Mouse (Mus musculus) gastrocnemius, adult 8-10 months (tissue): ENCODE data around the gene Pkd1l2. TPM values are rescaled to one million over a fixed set of nuclear protein-coding genes. Genes with fewer than 3 reads are reported as not detected.

Source experiments
- DNase-seq, 2 experiments: peaks; one replicate each; pipeline ENCODE4 v3.0.0; 2022; ENCODE audit warnings: low spot score in 2 of 2
- total RNA-seq, 4 experiments: library from RNA; stranded (reverse); gene quantifications; 2 replicates each; pipeline ENCODE4 v1.2.4; 2022

The Pkd1l2 gene
- total RNA-seq, 4 experiments from 2014 or later, result 0.05 to 0.20 (median 0.14) TPM

DNA sequence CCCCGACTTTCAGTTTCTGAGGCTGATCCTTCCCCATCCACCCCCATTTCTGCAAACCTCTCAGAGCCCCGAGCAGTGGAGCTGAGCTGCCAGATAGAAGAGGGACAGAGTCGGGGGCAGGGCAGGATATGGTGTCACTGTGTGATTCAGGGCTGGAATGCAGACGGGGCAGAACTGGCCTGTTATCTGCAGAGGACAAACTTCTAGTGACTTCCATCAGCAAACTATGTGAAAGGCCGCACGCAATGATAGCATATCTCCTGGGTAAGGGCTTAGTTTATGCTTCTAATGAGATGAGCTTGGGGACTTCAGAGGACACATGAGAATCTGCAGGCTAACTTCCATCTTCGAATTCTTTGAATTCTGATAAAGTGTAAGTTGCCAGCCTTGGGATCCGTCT is 3.3 kb upstream of the Pkd1l2 start:
- DNase-seq, result no peak

DNA sequence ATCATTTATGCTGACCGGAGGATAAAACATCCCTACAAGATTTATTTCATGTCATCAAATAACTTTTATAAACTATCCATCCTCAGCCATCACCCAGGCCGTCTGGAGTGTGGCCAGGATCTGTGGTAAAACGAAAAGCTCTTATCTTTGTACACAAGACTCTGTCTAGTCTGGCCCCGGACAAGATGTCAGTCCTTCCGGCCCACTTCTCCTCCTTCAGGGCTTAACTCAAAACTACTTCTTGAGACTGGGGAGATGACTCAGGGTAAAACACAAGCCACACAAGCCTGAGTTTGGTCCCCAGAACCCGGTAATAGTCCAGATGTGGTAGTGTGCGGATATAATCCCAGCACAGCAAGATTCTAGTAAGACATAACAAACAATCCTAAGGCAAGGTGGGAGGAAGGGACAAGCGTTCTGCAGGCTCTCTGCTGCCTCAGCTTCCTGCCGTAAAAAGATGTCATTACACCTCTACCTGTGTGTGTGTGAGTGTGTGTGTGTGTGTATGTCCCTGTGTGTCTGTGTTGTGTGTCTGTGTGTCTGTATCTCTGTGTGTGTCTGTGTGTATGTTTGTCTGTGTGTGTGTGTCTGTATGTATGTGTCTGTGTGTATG is 804 bp upstream of the Pkd1l2 start:
- DNase-seq, result no peak

DNA sequence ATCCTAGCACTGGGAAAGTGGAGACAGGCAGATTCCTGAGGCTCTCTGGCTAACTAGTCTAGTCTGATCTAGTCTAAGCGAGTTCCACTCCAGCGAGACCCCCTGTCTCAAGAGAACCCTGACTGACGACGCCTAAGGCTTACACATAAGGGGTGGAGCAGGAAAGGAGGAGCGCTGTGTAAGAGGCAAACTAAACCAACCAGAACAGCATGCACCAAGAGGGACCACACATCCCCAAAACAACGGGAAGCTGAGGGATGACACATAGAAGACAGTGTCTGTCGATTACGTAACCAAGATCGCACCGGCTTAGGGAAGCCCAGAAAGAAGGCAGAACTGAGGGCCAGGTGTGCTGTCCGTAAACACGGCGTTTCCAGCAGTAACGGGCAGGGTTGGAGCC is 2.6 kb downstream of the Pkd1l2 start:
- DNase-seq, result no peak

DNA sequence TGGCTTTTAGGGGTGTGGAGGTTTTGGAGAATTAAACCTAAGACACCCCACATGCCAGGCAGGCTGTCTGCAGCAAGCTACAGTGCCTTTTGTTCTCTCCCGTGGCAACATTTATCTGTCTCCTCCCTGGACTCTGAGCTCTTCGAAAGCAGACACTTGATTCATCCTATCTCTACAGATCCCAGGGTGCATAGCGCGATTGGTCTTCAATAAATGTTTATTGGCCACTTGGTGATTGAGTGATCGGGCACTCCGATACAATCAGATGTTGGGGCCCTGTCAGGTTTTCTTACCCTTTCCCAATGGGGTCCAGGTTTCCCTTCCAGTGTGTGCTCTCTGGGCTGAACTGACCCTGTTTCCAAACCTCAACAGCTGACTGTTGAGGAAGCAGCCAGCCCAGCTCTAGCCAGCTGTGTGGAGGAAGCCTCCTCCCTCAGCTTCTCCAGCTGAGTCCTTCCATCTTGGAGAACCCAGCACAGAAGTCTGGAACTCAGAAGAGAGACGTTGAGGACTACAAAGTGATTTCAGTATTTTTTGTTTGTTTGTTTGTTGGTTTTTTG is 3.8 kb downstream of the Pkd1l2 start:
- DNase-seq, result no peak

DNA sequence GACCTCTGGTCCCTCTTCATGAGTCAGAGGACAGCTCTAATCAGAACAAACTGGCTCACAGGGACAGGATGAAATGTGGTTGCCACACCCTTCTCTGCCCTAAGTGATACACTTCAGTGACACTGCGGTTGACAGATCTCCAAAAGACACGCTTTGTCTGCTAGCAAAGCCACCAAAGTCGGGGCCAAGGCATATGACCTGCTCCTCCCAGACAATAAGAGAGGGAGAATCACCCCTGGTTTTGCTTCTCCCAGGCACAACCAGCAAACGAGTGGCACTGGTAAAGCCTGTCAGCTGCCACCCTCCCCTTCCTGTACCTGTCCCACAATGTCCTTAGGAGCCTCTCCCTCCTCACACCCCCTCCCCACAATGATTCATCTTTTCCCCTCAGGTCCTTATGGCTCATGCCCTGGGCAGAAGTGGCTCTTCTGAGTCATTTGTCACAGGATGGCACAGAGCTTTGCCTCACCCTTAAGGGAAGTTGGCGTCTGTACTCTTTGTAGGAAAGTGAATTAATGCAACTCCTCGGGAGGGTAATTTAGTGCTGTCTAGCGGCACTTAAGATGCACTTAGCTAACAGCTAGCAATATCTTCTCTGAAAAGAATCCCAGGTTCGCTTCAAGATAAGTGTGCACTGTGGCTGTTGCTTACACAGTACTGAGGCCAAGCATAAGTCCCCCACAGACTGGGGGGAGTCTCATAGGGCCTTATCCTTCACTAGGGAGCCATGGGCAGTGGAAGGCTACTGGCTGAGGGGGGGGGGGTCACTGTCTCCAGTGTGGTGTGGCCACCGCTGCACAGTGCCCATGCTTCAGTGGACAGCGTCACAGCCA is 7.7 kb downstream of the Pkd1l2 start:
- no peak for DNase-seq

DNA sequence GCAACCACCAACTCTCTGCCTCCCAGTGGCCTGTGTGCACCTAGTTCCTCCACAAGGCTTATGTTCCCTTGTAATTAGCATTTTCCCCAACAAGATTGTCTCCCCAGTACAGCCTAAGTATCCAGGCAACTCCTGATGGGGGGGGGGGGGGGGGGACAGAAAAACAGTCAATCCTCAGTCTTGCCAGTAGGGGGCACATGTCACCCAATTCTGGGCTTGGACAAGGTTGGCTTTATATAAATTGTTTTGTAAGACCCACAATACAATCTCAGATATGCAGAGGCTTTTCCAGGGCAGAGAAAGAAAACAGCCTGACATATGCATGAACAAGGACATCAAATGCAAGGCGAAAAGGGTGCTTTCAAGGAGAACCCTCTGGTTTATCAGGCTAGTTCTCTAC is 12.5 kb downstream of the Pkd1l2 start:
- DNase-seq, result no peak

DNA sequence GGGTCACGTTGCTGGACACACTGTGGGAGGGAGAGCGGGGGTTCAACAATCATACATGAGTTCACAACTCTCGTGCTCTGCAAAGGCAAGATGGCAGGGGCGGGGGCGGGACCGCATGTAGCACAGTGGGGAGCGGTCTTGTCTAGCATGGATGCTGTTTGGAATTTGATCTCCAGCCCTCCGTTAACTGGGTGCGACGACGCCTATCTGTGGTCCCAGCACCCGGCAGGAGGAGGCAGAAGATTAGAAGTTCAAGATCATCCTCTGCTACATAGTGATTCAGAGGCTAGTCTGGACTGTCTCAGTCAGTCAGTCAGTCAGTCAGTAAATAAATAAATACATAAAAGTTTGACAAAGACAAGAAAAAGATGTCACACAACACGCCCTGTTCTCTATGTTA is 14.0 kb downstream of the Pkd1l2 start:
- DNase-seq, result no peak

DNA sequence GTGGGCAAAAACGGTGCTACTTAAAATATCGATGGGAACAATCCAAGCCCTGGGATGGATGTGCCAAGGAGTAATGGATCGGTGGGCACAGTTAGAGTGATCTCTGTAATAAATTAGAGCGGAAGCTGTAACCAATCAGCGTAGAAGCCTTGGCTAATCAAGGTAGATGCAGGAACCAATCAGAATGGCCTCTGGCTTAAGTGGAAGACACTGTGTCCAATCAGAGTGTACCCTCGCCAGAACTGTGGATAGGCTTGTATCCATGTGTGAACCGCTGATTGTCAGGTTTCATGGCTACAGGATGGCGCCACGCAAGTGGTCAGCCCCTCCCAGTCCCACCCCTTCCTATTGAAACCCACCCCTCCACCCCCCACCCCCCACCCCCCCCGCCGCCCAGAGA is 14.9 kb downstream of the Pkd1l2 start:
- DNase-seq, result no peak

DNA sequence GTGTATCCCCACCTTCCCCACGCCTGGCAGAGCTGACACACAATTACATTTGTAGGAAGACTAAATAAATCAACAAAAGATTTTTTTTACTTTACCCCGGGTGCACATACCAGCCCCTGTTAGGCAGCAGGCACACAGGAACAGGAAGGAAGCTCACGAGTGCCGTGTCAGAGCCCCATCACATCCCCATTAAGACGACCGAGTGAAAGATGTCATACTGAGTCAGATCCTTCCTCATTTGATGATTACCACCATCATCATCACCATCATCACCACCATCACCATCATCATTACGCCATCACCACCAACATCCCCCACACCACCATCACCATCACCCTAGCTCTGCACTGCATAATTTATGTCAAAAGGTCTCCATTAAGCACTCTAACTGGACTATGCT is 15.3 kb downstream of the Pkd1l2 start:
- DNase-seq, result no peak

DNA sequence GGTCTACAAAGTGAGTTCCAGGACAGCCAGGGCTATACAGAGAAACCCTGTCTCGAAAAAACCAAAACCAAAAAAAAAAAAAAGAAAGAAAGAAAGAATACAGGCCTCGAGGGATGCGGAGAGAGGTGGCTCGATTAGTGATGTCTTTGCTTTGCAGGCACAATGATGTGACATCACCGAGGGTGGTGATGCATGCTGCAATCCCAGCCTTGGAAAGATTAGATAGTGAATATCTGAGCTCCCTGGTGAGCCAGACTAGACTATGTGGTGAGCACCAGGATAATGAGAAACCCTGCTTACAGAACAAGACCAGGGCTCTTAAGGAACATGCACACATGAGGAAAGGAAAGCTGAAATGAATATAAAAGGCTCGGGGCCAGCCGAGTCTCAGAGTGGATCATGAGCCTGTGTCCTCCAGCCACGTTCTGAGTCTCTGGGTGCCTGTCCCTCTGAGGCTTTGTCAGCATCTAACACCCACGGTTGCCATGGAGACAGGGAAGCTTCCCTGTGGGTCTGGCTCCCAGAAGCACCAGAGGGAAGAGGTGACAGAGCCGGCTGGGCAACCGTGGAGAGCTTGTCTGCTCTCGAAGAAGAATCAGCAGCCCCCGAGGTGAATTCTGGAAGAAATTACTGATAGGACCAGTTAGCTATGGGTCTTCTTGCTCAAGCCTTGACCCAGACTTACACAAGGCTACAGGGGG is 20.9 kb downstream of the Pkd1l2 start:
- DNase-seq, result no peak

DNA sequence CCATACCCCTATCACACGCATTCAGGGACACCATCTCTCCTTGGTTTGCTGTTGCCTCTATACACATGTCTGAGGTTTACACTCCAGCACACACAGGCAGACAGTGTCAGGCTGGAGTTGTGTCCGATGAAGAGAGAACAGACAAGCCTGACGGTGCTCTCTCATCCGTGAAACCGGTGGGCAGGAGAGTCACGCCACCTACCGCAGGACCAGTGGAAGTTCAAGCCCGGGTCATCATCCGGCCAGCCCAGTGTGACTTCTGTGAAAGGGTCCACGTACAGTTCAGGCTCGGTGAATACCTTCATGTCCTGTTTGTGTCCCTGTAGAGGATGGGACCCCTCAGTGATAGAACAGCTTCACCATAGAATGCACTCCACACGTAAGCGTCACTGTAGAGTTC is 21.9 kb downstream of the Pkd1l2 start:
- no peak for DNase-seq

DNA sequence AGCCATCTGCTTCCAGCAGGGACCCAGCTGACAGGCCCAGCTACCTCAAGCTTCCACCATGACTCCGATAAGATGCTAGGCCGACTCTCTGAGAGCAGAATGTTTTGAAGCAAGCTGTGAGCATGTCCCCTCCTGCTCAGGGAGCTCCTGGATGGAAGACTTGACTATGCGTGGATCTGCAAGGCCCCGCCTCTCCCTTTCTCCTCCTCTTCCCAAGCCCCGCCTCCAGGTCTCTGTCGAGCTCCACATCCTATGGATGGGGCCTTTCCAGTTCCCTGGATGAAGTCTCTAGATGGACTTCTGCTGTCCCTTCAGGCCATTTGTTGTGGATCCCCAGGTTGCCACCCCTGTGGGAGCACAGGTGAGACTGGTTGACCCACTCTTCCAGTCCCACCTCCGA is 23.2 kb downstream of the Pkd1l2 start:
- no peak for DNase-seq

DNA sequence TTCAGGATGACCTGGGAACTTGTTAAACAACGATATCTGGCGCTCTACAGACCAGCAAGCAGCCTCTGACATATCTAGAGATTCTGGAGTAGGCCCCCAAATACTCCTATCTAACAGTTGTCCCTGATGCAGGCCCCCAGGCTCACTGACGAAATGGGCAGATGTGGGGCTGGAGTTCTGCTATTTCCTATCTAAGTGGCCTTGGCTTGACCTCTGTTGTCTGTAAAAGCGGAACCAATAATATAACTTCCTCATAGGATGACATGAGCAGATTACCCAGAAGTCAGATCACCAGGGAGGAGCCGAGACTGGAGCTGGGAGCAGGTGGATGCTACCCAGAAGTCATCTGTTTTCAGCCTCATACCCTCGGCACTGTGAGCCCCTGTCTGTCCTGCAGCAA is 27.2 kb downstream of the Pkd1l2 start:
- DNase-seq, result no peak

DNA sequence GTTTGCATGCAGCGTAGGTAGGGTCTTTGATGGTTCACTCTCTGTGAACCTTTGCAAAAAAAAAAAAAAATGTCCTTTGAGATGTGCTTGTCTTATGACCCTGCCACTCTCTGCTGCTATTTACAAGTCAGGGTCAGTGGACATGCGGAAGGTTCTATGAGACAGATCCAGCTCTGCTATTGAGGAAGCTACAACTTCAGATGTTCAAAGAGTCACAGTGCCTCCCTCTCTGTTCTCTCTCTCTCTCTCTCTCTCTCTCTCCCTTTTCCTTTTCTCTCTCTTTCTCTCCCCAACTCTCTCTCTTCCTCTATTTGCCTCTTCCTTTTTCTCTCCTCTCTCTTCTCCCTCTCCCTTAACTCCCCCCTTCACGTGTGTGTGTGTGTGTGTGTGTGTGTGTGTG is 28.1 kb downstream of the Pkd1l2 start:
- DNase-seq, result no peak

DNA sequence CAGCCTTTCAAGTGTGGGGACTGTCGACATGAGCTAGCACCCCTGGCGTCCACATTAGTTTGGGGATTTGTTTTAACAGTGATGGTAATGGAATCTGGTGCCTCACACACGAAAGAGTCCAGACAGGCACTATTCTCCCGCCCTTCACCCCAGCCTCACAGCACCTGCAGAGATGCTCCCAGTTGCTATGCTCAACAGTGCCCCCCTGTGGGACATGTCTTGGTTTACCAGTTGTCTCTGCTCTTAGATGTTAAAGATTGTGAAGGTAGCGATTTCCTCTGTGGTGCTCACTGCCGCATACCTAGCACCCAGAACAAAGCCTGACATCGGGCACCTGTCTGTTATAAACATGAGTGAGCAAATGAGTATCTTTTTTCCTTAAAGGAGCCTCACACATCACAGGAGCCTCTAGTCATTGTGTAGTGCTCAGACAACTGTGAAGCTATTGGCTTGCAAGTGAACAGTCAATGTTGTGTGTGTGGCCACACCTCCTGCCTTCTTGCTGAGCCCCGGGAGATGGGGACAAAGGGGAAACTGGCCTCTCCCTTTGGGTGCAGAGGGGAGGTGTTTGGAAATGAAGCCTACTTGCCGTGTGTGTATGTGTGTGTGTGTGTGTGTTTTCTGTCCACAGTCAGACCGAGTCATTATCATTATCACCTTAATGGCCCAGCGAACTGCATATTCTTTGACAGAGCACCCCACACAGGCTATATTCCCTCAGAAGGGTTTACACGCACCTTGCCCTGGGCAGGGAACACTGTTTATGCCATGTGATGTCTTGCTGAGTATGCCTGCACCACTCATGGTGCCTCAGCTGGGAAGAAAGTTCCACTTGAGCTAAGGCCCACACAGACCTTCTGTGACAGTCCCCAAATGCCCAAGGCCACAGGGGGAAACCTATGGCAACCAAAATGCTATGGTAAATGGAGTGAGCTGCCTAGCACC is 28.8 kb downstream of the Pkd1l2 start:
- no peak for DNase-seq

DNA sequence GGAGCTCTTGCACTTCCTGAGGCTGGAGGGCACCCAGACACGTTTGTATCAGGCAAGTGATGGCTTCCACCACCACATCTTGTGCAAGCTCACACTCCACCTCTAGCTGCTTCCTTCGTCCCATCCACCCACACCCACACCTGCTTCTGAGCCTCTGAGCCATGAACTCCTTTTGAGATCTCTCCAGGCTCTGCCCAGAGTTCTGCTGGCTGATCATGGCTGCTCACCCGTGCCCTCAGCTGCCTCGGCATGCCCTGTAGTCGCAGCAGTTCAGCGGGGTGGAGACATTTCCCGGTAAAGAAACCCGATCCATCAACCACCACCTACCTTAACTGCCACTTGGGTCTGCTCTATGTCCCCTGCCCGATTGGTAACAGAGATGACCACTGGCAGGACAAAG is 30.9 kb downstream of the Pkd1l2 start:
- DNase-seq, result no peak

DNA sequence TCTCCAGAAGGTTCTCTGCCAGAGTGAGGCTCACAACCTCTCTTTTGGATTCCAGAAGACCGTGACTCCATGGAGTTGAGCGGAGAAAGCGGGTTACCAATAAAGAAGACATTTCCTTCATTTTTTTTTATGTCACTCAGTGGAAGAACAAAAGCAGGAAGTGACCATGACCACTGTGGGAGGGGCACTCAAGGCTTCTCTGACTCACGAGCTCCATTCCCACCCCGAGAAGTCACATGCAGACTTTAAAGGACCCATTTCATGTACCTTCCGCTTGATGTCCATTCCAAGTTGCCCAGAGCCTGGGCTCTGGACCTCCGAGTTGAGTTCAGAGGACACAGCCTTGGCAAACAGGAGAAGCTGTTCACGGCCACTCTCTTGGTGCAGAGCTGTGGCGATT is 31.5 kb downstream of the Pkd1l2 start:
- no peak for DNase-seq

DNA sequence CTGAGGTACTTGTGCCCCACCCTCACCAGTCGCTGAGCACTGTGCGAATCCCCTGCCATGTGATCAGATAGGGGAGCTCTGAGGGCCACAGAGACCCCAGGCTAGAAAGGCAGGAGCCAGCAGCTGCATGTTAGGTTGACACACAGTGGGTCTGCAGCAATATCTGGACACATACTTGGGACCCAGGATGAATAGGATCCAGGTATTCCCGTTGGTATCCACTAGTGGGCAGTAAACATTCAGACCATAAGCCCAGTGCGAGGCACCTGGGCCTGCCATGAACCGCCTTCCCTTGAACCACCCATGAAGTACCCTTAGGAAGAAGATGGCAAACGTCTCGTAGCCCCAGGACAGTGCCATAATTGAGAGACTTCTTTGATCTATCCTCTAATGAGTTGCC is 32.8 kb downstream of the Pkd1l2 start:
- no peak for DNase-seq

DNA sequence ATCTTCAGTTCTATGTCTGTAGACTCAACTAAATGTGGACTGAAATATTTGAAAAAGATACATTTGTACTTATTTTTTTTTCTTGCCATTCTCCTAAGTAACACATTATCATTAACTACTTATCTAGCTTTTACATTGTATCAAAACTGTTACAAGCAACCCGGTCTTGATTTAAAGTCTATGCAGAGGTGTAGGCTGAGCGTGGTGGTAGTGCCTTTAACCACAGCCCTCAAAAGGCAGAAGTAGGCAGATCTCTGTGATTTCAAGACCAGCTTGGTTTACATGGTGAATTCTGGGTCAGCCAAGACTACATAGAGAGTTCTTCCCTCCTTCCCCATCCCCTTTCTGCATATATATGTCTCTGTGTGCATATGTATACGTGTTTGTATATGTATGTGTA is 38.7 kb downstream of the Pkd1l2 start:
- no peak for DNase-seq

DNA sequence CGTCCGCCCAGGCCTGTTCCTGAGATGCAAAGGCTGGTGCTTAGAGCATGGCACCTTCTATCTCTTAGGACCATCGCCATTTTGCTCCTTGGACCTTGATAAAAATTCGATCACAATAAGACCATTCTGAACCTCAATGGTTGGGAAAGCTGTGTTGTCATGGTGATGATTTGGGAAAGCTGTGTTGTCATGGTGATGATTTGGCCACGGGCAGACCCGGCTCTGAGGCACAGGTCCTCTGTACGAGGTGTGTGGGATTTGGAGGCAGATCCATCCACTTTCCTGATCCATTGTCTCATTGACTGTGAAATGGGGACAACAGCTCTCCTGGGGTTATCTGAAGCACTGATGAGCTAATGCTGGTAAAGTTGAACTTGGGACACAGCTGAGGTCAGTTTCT is 42.4 kb downstream of the Pkd1l2 start:
- DNase-seq, result no peak

DNA sequence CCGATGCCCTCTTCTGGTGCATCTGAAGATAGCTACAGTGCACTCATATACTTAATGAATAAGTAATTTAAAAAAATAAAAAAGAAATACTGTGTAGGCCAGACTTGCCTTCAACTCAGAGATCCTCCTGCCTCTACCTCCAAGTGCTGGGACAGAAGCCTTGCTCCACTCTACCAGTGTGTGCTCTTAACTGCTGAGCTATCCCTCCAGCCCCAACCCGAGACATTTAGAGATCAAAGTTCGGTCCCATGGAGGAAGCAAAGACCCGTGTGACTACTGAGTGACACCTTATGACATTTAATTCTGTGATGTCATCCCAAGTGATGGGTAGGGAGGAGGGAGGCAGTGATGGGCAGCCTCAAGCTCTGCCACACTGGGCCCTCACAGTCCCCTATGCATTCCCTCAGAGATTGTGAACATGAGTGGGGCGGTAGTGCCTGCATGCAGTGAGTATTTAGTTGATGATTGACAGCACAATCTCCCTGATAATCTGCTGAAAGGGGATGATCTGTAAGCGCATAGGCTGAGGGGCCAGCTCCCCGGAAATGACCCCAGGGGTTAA is 44.8 kb downstream of the Pkd1l2 start:
- DNase-seq, result no peak
